Mouse (Mus musculus) macrophage (primary cell): ENCODE data around the gene Sertm1. TPM values are rescaled to one million over a fixed set of nuclear protein-coding genes. Genes with fewer than 3 reads are reported as not detected.

Source experiments
- H3K27ac ChIP-seq: fragments of 350-480 bp; formaldehyde crosslinking; 2 replicates; pipeline ENCODE4 v1.9.0; 2021
- H3K36me3 ChIP-seq: fragments of 350-480 bp; formaldehyde crosslinking; 2 replicates; pipeline ENCODE4 v1.9.0; 2021; ENCODE audit errors: inconsistent target
- H3K4me3 ChIP-seq: fragments of 350-480 bp; formaldehyde crosslinking; 2 replicates; pipeline ENCODE4 v1.9.0; 2021; ENCODE audit errors: inconsistent target
- H3K79me2 ChIP-seq: fragments of 350-480 bp; formaldehyde crosslinking; 2 replicates; pipeline ENCODE4 v1.9.0; 2021; ENCODE audit errors: inconsistent target
- WGBS: methylation state at CpG from one replicate; pipeline ENCODE4 v1.1.7; 2026; ENCODE audit warnings: inconsistent platforms; ENCODE audit not compliant: missing documents; 5-methylcytosine and 5-hydroxymethylcytosine counted together
- polyA plus RNA-seq: library from polyadenylated mRNA; stranded (reverse); fragments of 250-400 nt; gene quantifications from 3 replicates; pipeline ENCODE4 v1.2.4, GENCODE M21; 2018; ENCODE audit warnings: inconsistent platforms
- total RNA-seq, 78 experiments: library from RNA; depleted of rRNA; stranded (reverse); fragments of 250-400 nt; gene quantifications; 1 replicate in 9 of 78; 2 replicates in 24 of 78; 3 replicates in 43 of 78; 4 replicates in 2 of 78; pipeline ENCODE4 v1.2.4; 2018; ENCODE audit warnings: inconsistent platforms in 56 of 78

The Sertm1 gene
- total RNA-seq (2018; cell fraction: chromatin; rRNA removed): not detected
- total RNA-seq (2018; cell fraction: cytosol; rRNA removed): not detected
- not detected for total RNA-seq (2018; cell fraction: nucleus; rRNA removed)
- not detected in 3 replicates for polyA plus RNA-seq

GRCm38 (mm10) chr3:54915643-54916071 is at the start of gene Sertm1:
Gene Sertm1 (minus strand): TSS chr3:54915887.
- Histone ChIP-seq H3K36me3 (no peaks in the 10 kb centered on the region), H3K4me3 (no peak within 1 kb of the TSS), H3K27ac (no peak within 1 kb of the TSS), H3K79me2 (no peaks in the 10 kb centered on the region)
- WGBS: 4% methylated on average over 28 of the region's 38 CpGs

GRCm38 (mm10) chr3:54964948-54965506 is 49.3 kb upstream of the Sertm1 start:
- 94% methylated on average over 3 of the region's 3 CpGs for WGBS

GRCm38 (mm10) chr3:54943067-54943810 is 27.6 kb upstream of the Sertm1 start:
- Histone ChIP-seq H3K36me3 (no peaks in the 10 kb centered on the region), H3K4me3 (no peak overlapping the region), H3K27ac (no peak overlapping the region), H3K79me2 (no peaks in the 10 kb centered on the region)
- WGBS: 81% methylated on average over 6 of the region's 6 CpGs

More at GRCm38 (mm10) chr3:54964948-54965506, 49.3 kb upstream of the Sertm1 start:
- Histone ChIP-seq H3K79me2 (no peaks in the 10 kb centered on the region), H3K36me3 (no peaks in the 10 kb centered on the region), H3K27ac (no peak overlapping the region), H3K4me3 (no peak overlapping the region)

- 92% methylated on average over 4 of the region's 4 CpGs for WGBS
These were observed 18.8 kb upstream of the Sertm1 start for GRCm38 (mm10) chr3:54934535-54934934.

GRCm38 (mm10) chr3:54932599-54932998 is 16.9 kb upstream of the Sertm1 start:
- no peaks in the 10 kb centered on the region for H3K36me3 ChIP-seq
- no peaks in the 10 kb centered on the region for H3K79me2 ChIP-seq
- 90% methylated on average over 4 of the region's 4 CpGs for WGBS
- no peak overlapping the region for H3K27ac ChIP-seq
- no peak overlapping the region for H3K4me3 ChIP-seq

More at GRCm38 (mm10) chr3:54934535-54934934, 18.8 kb upstream of the Sertm1 start:
- no peak overlapping the region for H3K27ac ChIP-seq
- no peaks in the 10 kb centered on the region for H3K79me2 ChIP-seq
- no peaks in the 10 kb centered on the region for H3K36me3 ChIP-seq
- no peak overlapping the region for H3K4me3 ChIP-seq

GRCm38 (mm10) chr3:54920425-54920824 is 4.7 kb upstream of the Sertm1 start:
- H3K79me2 ChIP-seq: no peaks in the 10 kb centered on the region

GRCm38 (mm10) chr3:54914845-54915642 is 643 bp downstream of the Sertm1 start:
- WGBS: 7% methylated on average over 31 of the region's 31 CpGs
- no peaks in the 10 kb centered on the region for H3K79me2 ChIP-seq
- no peak overlapping the region for H3K27ac ChIP-seq
- no peaks in the 10 kb centered on the region for H3K36me3 ChIP-seq
- H3K4me3 ChIP-seq: no peak overlapping the region

More at GRCm38 (mm10) chr3:54920425-54920824, 4.7 kb upstream of the Sertm1 start:
- H3K36me3 ChIP-seq: no peaks in the 10 kb centered on the region
- WGBS: 65% methylated on average over 3 of the region's 3 CpGs
- H3K4me3 ChIP-seq: no peak overlapping the region
- no peak overlapping the region for H3K27ac ChIP-seq

GRCm38 (mm10) chr3:54908878-54909277 is 6.8 kb downstream of the Sertm1 start:
- Histone ChIP-seq H3K36me3 (no peaks in the 10 kb centered on the region), H3K4me3 (no peak overlapping the region), H3K27ac (no peak overlapping the region), H3K79me2 (no peaks in the 10 kb centered on the region)
- 92% methylated on average over 1 of the region's 1 CpGs for WGBS

- no peaks in the 10 kb centered on the region for H3K36me3 ChIP-seq
- H3K79me2 ChIP-seq: no peaks in the 10 kb centered on the region
- no peak overlapping the region for H3K27ac ChIP-seq
- WGBS: 89% methylated on average over 10 of the region's 10 CpGs
- H3K4me3 ChIP-seq: no peak overlapping the region
These were observed 17.7 kb downstream of the Sertm1 start for GRCm38 (mm10) chr3:54897974-54898373.

GRCm38 (mm10) chr3:54894891-54895290 is 20.8 kb downstream of the Sertm1 start:
- WGBS: 93% methylated on average over 1 of the region's 1 CpGs
- Histone ChIP-seq H3K27ac (no peak overlapping the region), H3K79me2 (no peaks in the 10 kb centered on the region), H3K36me3 (no peaks in the 10 kb centered on the region), H3K4me3 (no peak overlapping the region)

GRCm38 (mm10) chr3:54892218-54892617 is 23.5 kb downstream of the Sertm1 start:
- Histone ChIP-seq H3K36me3 (no peaks in the 10 kb centered on the region), H3K79me2 (no peaks in the 10 kb centered on the region), H3K27ac (no peak overlapping the region), H3K4me3 (no peak overlapping the region)
- 74% methylated on average over 4 of the region's 4 CpGs for WGBS

GRCm38 (mm10) chr3:54886501-54886900 is 29.2 kb downstream of the Sertm1 start:
- no peak overlapping the region for H3K4me3 ChIP-seq
- WGBS: 97% methylated on average over 2 of the region's 2 CpGs
- H3K79me2 ChIP-seq: no peaks in the 10 kb centered on the region
- H3K36me3 ChIP-seq: no peaks in the 10 kb centered on the region
- no peak overlapping the region for H3K27ac ChIP-seq
